Mouse (Mus musculus): ENCODE data around the gene Ak7.

Gene Ak7

GRCm38 (mm10) chr12:105794896-105795295 lies 89.1 kb downstream of the Ak7 start:
- no peak for DNase-seq

GRCm38 (mm10) chr12:105798001-105798400 lies 92.2 kb downstream of the Ak7 start:
- no peak for DNase-seq

- DNase-seq, result no peak
Measured at GRCm38 (mm10) chr12:105805790-105806189, 100.0 kb downstream of the Ak7 start.

- no peak for DNase-seq
Measured at GRCm38 (mm10) chr12:105806205-105806604, 100.4 kb downstream of the Ak7 start.

DNA sequence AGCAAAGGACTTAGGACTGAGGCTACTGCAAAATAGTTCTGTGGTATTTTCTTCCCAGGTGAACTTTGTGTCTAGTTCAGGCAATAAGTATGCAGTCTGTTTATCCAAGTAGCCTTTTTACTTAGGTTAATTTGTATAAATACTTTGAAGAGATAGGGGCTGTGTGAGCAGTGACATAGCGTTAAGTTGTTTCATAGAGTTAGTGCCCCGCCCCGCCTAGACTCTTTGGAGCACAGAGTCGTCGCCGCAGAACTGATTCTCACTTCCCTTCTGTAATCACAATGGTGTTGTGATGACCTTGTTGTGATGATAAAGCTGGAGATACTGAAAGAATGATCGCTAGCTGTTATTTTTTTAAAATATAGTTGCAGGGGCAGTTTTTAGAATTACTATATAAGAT lies 101.6 kb downstream of the Ak7 start:
- no peak for DNase-seq

GRCm38 (mm10) chr12:105808945-105809344 lies 103.2 kb downstream of the Ak7 start:
- DNase-seq, result no peak

DNA sequence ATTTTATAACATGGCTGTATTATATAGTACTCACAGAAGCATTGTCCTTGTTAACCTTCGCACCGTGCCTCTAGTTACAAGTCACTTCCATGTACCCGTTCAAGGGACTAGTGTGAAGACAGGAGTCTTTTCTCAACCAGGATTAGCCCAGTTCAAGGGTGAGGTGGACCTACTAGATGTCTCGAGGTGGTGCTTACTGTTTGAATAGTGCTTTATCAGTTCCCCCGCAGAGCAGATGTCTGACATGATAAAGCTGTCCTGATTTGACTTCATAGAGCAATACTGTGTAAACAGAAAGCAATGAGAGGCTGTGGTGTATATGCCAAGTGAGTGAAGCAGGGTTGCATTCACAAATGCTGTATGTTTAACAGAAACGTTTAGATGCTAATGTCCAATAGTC lies 104.8 kb downstream of the Ak7 start:
- DNase-seq, result no peak

- DNase-seq, result no peak
Measured at GRCm38 (mm10) chr12:105813957-105814356, 108.2 kb downstream of the Ak7 start.

DNA sequence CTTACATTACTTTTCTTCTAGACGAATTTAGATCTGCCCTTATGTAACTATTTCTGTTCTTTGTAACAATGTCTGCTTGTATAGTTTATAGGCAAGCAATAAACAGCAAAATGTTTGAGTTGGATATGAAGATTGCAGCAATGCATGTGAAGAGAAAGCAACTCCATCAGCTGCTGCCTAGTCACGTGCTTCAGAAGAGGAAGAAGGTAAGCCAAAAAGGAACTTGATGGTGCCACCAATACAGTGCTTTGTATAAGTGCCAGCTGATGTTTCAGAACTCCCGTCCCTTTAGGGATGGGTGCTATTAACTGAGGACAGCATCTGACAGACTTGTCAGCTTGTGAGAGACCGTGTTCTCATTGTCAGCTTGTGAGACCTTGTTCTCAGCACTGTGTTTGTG lies 117.7 kb downstream of the Ak7 start:
- DNase-seq, result no peak

- DNase-seq, result no peak
Measured at GRCm38 (mm10) chr12:105824743-105825142, 119.0 kb downstream of the Ak7 start.

GRCm38 (mm10) chr12:105825266-105825665 lies 119.5 kb downstream of the Ak7 start:
- DNase-seq, result no peak

All from kidney, postnatal 14 days (tissue).